ENCODE assay signal across 13 mouse cellular contexts in genomic region chr9:118964263-118965034, GRCm38 (mm10). TPM values are rescaled to one million over a fixed set of nuclear protein-coding genes. Genes with fewer than 3 reads are reported as not detected.
DNase-seq lines count a peak whose midpoint lies in the region; ATAC-seq lines count a peak whose summit lies in the region.
"Had no signal": no experiment of that assay in that cellular context is flagged by ENCODE, and none has a peak within 500 bp of the region (broad histone marks: within the 10 kb centered on the region; RNA-seq: fewer than 3 reads in every experiment).

No protein-coding gene starts in this region.

- no peak overlapping the region; the same call in 1 of the 2 replicates for H3K9ac ChIP-seq in kidney, embryonic 16.5 days (replicated peaks; ENCODE audit: low read length)
- no peak overlapping the region for H3K9ac ChIP-seq in neural tube, embryonic 13.5 days
- H3K9ac ChIP-seq: heart, embryonic 15.5 days; liver, embryonic 13.5 days had no signal

- ATAC-seq in frontal cortex, adult (ENCODE audit: low TSS enrichment), result peak; percentile 74
- ATAC-seq in kidney, embryonic 16.5 days (ENCODE audit: low FRiP score, low TSS enrichment), result peak; percentile 25
- 0 out of 2 replicates have a peak, but pooled peaks have one; percentile 27 for ATAC-seq in neural tube, embryonic 13.5 days (ENCODE audit: low read depth)

- peaks cover 42% of the 10 kb centered on the region for H3K4me1 ChIP-seq in kidney, embryonic 16.5 days (ENCODE audit: insufficient read depth, low read length)
- peaks cover 13% of the 10 kb centered on the region for H3K4me1 ChIP-seq in neural tube, embryonic 13.5 days (replicated peaks)

- H3K27ac ChIP-seq in kidney, embryonic 16.5 days (ENCODE audit: low read length), result peak overlapping the region; percentile 66
- H3K27ac ChIP-seq in neural tube, embryonic 13.5 days (replicated peaks), result 0 out of 2 replicates have a peak overlapping the region, but pooled peaks have one; percentile 39
- H3K27ac ChIP-seq: heart, embryonic 15.5 days; layer of hippocampus, adult 2 months; liver, embryonic 13.5 days had no signal

- no peaks in the 10 kb centered on the region for H3K27me3 ChIP-seq in kidney, embryonic 16.5 days (ENCODE audit: insufficient read depth, low read length)
- H3K27me3 ChIP-seq in neural tube, embryonic 13.5 days, result no peaks in the 10 kb centered on the region
- H3K27me3 ChIP-seq: heart, embryonic 15.5 days; liver, embryonic 13.5 days; megakaryocyte, embryonic 14.5 days had no signal

- 0 out of 2 replicates have a peak overlapping the region, but pooled peaks have one; percentile 14 for H3K4me2 ChIP-seq in kidney, embryonic 16.5 days (replicated peaks; ENCODE audit: low read depth, low read length)
- H3K4me2 ChIP-seq in neural tube, embryonic 13.5 days, result no peak overlapping the region
- H3K4me2 ChIP-seq: heart, embryonic 15.5 days; liver, embryonic 13.5 days had no signal

- H3K4me3 ChIP-seq in kidney, embryonic 16.5 days (ENCODE audit: low read length), result no peak overlapping the region
- no peak overlapping the region for H3K4me3 ChIP-seq in neural tube, embryonic 13.5 days
- H3K4me3 ChIP-seq: heart, embryonic 15.5 days; layer of hippocampus, adult 2 months; liver, embryonic 13.5 days; megakaryocyte, embryonic 14.5 days had no signal

- DNase-seq in frontal cortex, postnatal 25 days (ENCODE audit: low spot score in 2 of 2), result no peak
- DNase-seq in kidney, postnatal 10 days, result no peak
- DNase-seq in neural tube, embryonic 10.5 days (ENCODE audit: extremely low spot score, low spot score), result no peak
- DNase-seq in urinary bladder, postnatal 36 days (ENCODE audit: low spot score in 2 of 2), result no peak
- no peak for DNase-seq in cerebellum, adult 9-11 months
- DNase-seq: cerebellum, adult 11 months; liver, embryonic 13.5 days had no signal

- H3K9me3 ChIP-seq in kidney, embryonic 16.5 days (ENCODE audit: low read length), result no peaks in the 10 kb centered on the region
- peaks cover 11% of the 10 kb centered on the region; the same call in 1 of the 2 replicates for H3K9me3 ChIP-seq in neural tube, embryonic 13.5 days
- H3K9me3 ChIP-seq: heart, embryonic 15.5 days; liver, embryonic 13.5 days had no signal

- H3K36me3 ChIP-seq in kidney, embryonic 16.5 days (ENCODE audit: insufficient read depth, low read length), result peaks cover 11% of the 10 kb centered on the region
- H3K36me3 ChIP-seq in neural tube, embryonic 13.5 days, result peaks cover 16% of the 10 kb centered on the region; the same call in 1 of the 2 replicates
- H3K36me3 ChIP-seq: heart, embryonic 15.5 days had no signal

- 24% methylated on average over 18 of the region's 18 CpGs for WGBS in kidney, embryonic 16.5 days
- 72% methylated on average over 18 of the region's 18 CpGs for WGBS in neural tube, embryonic 13.5 days

RNA-seq across cellular contexts. Expression of gene Ctdspl, which starts 38.2 kb away (rescaled TPM):
- 27.5 and 30.7 TPM in 2 replicates for polyA plus RNA-seq in kidney, embryonic 16.5 days (2015; fragmentation: Nextera tagmentation; extraction: Ambion mirVana)
- polyA plus RNA-seq in neural tube, embryonic 13.5 days (2015; fragmentation: Nextera tagmentation; extraction: Ambion mirVana), result 6.8 and 8.0 TPM in 2 replicates
